Mouse (Mus musculus) urinary bladder, postnatal 14 days (tissue): ENCODE measurements around the gene Amigo3.
A peak's percentile ranks its signal among the peaks of the same experiment; 100 is the strongest.

ENCODE experiments used
- DNase-seq: peaks from one replicate; pipeline ENCODE4 v3.0.0; 2021; ENCODE audit warnings: low spot score

Amigo3 gene

GRCm38 (mm10) chr9:108085261-108085660, 32.3 kb downstream of the Amigo3 start:
- DNase-seq, result no peak

- no peak for DNase-seq
Measured at GRCm38 (mm10) chr9:108090611-108091120, 37.7 kb downstream of the Amigo3 start.

GRCm38 (mm10) chr9:108093586-108093985, 40.6 kb downstream of the Amigo3 start:
- DNase-seq, result no peak

GRCm38 (mm10) chr9:108094184-108094941, 41.4 kb downstream of the Amigo3 start, which contains the start of gene Apeh:
TSS of gene Apeh (minus strand) at chr9:108094606.
- peak; percentile 96 for DNase-seq

- no peak for DNase-seq
Measured at GRCm38 (mm10) chr9:108094998-108095411, 42.0 kb downstream of the Amigo3 start.

GRCm38 (mm10) chr9:108095518-108095917, 42.6 kb downstream of the Amigo3 start:
- peak; percentile 62 for DNase-seq

- no peak for DNase-seq
Measured at GRCm38 (mm10) chr9:108095949-108096712, 43.2 kb downstream of the Amigo3 start.

GRCm38 (mm10) chr9:108099619-108100018, 46.7 kb downstream of the Amigo3 start:
- no peak for DNase-seq

GRCm38 (mm10) chr9:108104766-108105548, 52.0 kb downstream of the Amigo3 start:
- DNase-seq, result no peak
